Mouse (Mus musculus): ENCODE data around the gene Fscn2. TPM values are rescaled to one million over a fixed set of nuclear protein-coding genes. Genes with fewer than 3 reads are reported as not detected.
"Not testable (repeated sequence)": the region's sequence is repeated elsewhere in the genome, so short reads cannot be mapped to it uniquely, and the experiment has no call there.

Fscn2 gene
- polyA plus RNA-seq, 1 experiment from 2014 or later: 2.6 TPM

DNA sequence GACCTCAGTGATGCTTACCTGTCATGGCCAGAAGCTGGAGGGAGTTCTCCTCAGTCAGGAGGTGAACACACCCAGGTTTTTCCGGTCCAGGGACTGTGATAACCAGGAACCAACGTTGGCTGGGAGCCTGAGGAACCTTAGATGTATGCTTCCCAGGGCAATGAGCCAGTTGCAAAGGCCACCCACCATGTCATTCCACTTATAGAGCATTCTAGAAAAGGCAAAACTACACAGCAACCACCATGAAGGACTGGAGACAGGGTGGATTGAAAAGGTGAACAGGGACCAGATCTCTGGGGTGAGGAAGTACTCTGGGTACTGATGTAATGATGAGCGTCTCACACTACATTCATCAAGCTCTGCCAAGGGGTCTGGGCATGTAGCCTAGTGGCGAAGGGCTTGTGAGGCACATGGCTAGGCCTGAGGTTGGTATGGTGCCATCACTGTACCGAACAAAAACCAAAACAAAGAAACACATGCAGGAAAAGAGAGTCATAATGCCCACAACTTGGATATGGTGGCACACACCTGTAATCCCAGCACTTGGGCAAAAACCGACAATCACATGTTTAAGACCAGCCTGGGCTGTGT lies 25.8 kb upstream of the Fscn2 start:
- no peaks in the 10 kb centered on the region for H3K36me3 ChIP-seq

DNA sequence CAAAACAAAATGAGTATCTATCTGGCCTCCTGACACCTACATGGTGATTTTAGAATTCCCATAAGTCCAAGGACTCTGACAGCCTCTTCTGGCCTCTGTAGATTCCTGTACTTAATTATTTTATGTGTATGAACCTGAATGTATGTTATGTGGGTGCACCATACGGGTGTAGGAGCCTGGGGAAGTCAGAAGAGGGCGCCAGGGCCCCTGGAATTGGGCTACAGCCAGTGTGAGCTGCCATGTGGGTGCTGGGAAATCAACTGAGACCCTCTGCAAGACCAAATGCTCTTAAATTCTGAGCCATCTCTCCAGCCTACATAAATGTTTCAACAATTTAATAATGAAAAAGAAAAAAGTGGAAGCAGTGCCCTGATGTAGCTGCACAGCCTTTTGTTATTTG lies 23.9 kb upstream of the Fscn2 start:
- H3K4me1 ChIP-seq (replicated peaks): no peaks in the 10 kb centered on the region
- H3K9me3 ChIP-seq: 0 out of 2 replicates have a peak, but pooled peaks cover 7% of the 10 kb centered on the region
- no peak for ATAC-seq (ENCODE audit: low FRiP score)
- no peaks in the 10 kb centered on the region for H3K27me3 ChIP-seq
- H3K9ac ChIP-seq: no peak overlapping the region
- H3K4me3 ChIP-seq: no peak overlapping the region
- no peak overlapping the region for H3K27ac ChIP-seq
- no peaks in the 10 kb centered on the region for H3K36me3 ChIP-seq
- 44% methylated on average over 2 of the region's 2 CpGs for WGBS
- no peak overlapping the region for H3K4me2 ChIP-seq

More for the DNA sequence above, 25.8 kb upstream of the Fscn2 start:
- H3K27me3 ChIP-seq: no peaks in the 10 kb centered on the region
- H3K27ac ChIP-seq: no peak overlapping the region
- WGBS: 87% methylated on average over 6 of the region's 6 CpGs
- H3K9me3 ChIP-seq: peaks cover 8% of the 10 kb centered on the region; the same call in 1 of the 2 replicates
- no peak overlapping the region for H3K4me2 ChIP-seq
- H3K4me1 ChIP-seq (replicated peaks): no peaks in the 10 kb centered on the region
- H3K9ac ChIP-seq: no peak overlapping the region
- no peak overlapping the region for H3K4me3 ChIP-seq
- no peak for ATAC-seq (ENCODE audit: low FRiP score)

DNA sequence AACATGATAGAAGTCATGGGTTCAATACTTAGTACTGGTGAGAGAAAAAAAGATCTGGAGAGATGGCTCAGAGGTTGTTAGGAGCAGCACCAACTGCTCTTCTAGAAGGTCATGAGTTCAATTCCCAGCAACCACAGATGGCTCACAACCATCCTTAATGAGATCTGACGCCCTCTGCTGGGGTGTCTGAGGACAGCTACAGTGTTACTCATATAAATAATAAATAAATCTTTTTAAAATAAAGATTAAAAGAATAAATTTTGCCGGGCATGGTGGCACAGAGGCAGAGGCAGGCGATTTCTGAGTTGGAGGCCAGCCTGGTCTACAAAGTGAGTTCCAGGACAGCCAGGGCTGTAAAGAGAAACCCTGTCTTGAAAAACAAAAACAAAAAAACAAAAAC lies 22.5 kb upstream of the Fscn2 start:
- Histone ChIP-seq H3K27me3 (no peaks in the 10 kb centered on the region), H3K4me2 (no peak overlapping the region), H3K36me3 (no peaks in the 10 kb centered on the region), H3K4me1 (replicated peaks) (no peaks in the 10 kb centered on the region; the same call in 1 of the 2 replicates), H3K4me3 (no peak overlapping the region), H3K27ac (no peak overlapping the region), H3K9me3 (0 out of 2 replicates have a peak, but pooled peaks cover 7% of the 10 kb centered on the region), H3K9ac (no peak overlapping the region)
- ATAC-seq (ENCODE audit: low FRiP score): no peak
- 74% methylated on average over 3 of the region's 3 CpGs for WGBS

DNA sequence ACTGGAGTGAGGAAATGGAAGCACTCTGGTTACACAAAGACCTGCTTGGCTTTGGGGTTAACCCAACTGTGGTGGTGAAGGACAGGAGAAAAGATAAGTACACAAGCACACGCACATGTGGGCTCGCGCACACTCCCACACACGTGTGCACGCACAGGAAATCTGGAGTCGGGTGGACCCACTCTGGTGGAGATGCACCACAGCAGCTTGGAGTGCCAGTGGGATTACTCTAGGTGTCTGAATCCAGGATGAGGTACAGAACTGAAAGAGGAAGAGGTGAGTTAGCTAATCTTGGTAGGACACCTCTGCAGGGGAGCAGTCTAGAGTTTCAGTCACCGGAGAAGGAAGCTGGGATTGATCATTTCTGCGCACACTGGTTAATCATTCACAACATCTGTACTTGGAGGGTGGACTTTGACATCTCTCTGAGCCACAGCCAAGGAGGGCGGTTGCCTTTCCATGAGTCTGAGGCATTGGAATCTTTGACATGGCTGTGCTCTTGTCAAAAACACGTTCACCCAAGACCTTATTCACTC lies 21.3 kb upstream of the Fscn2 start:
- H3K4me2 ChIP-seq: no peak overlapping the region
- H3K36me3 ChIP-seq: peaks cover 9% of the 10 kb centered on the region
- no peak overlapping the region for H3K4me3 ChIP-seq
- H3K27me3 ChIP-seq: no peaks in the 10 kb centered on the region
- H3K9ac ChIP-seq: no peak overlapping the region
- no peaks in the 10 kb centered on the region for H3K9me3 ChIP-seq
- H3K27ac ChIP-seq: no peak overlapping the region
- 86% methylated on average over 10 of the region's 10 CpGs for WGBS
- peaks cover 11% of the 10 kb centered on the region for H3K4me1 ChIP-seq (replicated peaks)
- no peak for ATAC-seq (ENCODE audit: low FRiP score)

DNA sequence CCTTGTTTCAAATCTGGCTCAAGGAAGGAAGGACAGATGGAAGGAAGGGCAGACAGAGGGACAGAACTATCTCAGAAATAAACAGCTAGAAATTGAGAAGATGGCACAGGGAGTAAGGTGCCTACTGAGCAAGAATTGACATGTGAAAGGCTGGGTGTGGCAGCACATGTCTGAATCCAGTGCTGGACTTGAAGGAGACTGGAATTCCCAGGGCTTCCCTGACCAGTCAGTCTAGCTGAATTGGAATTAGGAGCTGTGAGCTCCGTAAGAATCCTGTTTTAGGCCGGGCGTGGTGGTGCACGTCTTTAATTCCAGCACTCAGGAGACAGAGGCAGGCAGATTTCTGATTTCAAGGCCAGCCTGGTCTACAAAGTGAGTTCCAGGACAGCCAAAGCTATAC lies 19.7 kb upstream of the Fscn2 start:
- no peak overlapping the region for H3K4me2 ChIP-seq
- H3K27ac ChIP-seq: no peak overlapping the region
- H3K9me3 ChIP-seq: no peaks in the 10 kb centered on the region
- no peak for ATAC-seq (ENCODE audit: low FRiP score)
- H3K9ac ChIP-seq: no peak overlapping the region
- H3K27me3 ChIP-seq: no peaks in the 10 kb centered on the region
- WGBS: 92% methylated on average over 4 of the region's 4 CpGs
- peaks cover 19% of the 10 kb centered on the region for H3K4me1 ChIP-seq (replicated peaks)
- no peak overlapping the region for H3K4me3 ChIP-seq
- peaks cover 18% of the 10 kb centered on the region for H3K36me3 ChIP-seq

DNA sequence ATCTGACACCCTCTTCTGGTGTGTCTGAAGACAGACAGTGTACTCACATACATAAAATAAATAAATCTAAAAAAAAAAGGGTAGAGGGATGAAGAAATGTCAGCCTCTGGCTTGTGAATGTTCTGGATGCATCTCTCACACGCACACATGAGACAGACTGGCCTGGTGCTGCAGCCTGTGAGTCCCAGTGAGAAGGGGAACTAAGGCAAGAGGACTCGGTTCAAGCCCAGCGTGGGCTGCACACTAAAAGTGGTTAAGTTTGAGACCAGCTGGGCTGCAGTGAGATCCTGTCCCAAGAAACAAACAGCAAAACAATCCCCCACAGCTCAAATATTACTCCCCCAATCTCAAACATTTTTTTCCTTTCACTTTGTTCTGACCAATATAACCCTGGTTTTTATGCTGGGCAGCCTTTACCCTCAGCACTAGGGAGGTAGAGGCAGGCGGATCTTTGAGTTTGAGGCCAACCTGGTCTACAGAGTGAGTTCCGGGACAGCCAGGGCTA lies 18.6 kb upstream of the Fscn2 start:
- no peaks in the 10 kb centered on the region for H3K27me3 ChIP-seq
- 95% methylated on average over 5 of the region's 5 CpGs for WGBS
- no peak overlapping the region for H3K4me2 ChIP-seq
- ATAC-seq (ENCODE audit: low FRiP score): no peak
- H3K27ac ChIP-seq: no peak overlapping the region
- H3K9me3 ChIP-seq: no peaks in the 10 kb centered on the region
- H3K4me3 ChIP-seq: no peak overlapping the region
- peaks cover 20% of the 10 kb centered on the region for H3K4me1 ChIP-seq (replicated peaks)
- H3K9ac ChIP-seq: no peak overlapping the region
- peaks cover 23% of the 10 kb centered on the region for H3K36me3 ChIP-seq

DNA sequence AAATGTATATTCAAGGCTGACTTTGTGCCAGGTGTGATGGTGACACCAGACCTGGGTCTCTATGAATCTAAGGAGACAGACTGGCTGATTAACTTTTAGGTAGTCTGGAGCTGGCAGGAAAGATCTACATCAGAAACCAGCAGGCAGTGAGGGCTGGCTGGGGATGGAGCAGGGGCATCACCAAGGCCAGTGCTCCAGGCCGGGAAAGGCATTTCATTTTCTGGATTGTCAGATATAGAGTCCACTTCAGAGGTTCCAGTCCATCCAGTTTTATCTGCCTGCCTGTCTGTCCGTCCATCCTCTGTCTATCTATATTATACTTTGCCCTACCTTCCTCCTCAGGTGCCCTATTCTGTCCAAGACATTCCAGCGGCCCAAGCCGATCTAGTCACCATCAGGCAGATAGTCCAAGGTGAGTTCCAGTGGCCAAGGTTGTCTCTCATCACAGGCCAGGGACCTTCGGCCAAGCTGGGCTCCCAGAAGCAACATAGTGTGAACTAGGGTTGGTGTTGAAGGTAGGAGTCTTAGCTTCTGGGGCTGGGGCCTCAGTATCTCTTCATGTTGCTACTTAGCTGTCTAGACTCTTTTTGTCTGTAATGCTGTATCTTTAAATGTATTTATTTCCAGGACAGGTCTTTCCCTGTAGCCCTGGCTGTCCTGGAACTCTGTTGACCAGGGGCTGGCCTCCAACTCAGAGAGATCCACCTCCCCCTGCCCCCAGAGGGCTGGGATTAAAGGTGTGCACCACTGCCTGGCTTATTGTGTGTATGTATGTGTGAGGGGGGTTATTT lies 17.6 kb upstream of the Fscn2 start:
- Histone ChIP-seq H3K36me3 (peaks cover 23% of the 10 kb centered on the region), H3K4me2 (peak overlapping the region; percentile 90; the same call in 1 of the 2 replicates), H3K9ac (no peak overlapping the region), H3K27me3 (no peaks in the 10 kb centered on the region), H3K4me1 (replicated peaks) (peaks cover 20% of the 10 kb centered on the region), H3K4me3 (peak overlapping the region; percentile 45; the same call in 1 of the 2 replicates), H3K27ac (peak overlapping the region; percentile 55; the same call in 1 of the 2 replicates), H3K9me3 (no peaks in the 10 kb centered on the region)
- no peak for ATAC-seq (ENCODE audit: low FRiP score)
- 83% methylated on average over 5 of the region's 5 CpGs for WGBS

DNA sequence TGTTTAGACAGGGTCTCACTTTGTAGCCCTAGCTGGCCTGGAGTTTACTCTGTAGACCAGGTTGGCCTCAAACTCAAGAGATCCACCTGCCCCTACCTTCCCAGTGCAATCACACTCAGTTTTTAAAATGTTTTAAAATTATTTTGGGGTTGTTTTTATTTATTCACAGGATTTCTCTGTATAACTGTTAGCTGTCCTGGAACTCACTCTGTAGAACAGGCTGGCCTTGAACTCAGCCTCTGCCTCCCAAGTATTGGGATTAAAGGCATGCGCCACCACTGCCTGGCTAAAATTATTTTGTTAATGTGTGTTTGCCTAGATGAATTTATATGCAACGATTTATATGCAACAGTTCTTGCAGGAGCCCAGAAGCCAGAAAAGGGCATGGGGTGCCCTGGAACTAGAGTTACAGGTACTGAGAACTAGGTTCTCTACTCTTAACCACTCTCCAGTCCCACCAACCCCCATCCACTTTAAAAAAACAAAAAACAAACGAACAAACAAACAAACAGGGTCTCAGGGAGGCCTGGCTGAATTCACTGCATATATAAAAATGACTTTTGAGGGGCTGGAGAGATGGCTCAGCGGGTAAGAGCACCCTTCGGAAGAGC lies 16.9 kb upstream of the Fscn2 start:
- Histone ChIP-seq H3K27ac (peak overlapping the region; percentile 55; the same call in 1 of the 2 replicates), H3K9me3 (no peaks in the 10 kb centered on the region), H3K36me3 (peaks cover 23% of the 10 kb centered on the region), H3K9ac (peak overlapping the region; percentile 73; the same call in 1 of the 2 replicates), H3K4me1 (replicated peaks) (peaks cover 24% of the 10 kb centered on the region), H3K4me3 (peak overlapping the region; percentile 45), H3K4me2 (peak overlapping the region; percentile 90), H3K27me3 (no peaks in the 10 kb centered on the region)
- ATAC-seq (ENCODE audit: low FRiP score): no peak
- WGBS: 60% methylated on average over 5 of the region's 5 CpGs

DNA sequence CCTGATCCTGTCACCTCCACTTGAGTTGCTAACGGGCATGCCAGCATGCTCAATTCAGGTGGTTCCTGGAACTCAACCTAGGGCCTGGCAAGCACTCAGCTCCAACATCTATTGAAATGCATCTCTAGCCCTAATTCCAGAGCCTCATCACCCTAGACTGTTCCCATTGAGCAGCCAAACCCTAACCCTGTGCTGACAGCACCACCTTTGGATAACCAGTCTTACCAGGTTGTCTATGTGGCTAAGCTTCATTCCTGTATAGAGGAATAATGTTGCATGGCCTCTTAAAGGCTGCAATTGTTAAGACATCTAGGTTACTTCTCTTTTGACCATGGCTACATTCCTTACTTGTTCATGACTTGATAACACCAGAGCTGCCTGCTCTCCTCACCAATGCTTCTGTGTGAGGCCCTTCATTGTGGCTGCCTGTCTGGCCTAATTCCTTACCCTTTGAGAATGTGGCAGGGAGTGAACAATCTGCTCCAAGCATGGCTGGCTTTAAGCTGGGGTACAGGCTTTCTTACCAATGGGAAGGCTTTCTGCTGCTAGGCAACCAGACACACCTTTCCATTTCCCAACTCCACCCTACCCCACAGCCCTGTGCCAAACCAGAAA lies 16.2 kb upstream of the Fscn2 start:
- peak overlapping the region; percentile 73 for H3K9ac ChIP-seq
- H3K4me1 ChIP-seq (replicated peaks): peaks cover 31% of the 10 kb centered on the region
- 30% methylated on average over 1 of the region's 1 CpGs for WGBS
- no peaks in the 10 kb centered on the region for H3K27me3 ChIP-seq
- H3K9me3 ChIP-seq: no peaks in the 10 kb centered on the region
- H3K4me3 ChIP-seq: peak overlapping the region; percentile 45
- H3K27ac ChIP-seq: peak overlapping the region; percentile 49
- peak overlapping the region; percentile 90 for H3K4me2 ChIP-seq
- ATAC-seq (ENCODE audit: low FRiP score): no peak
- peaks cover 23% of the 10 kb centered on the region for H3K36me3 ChIP-seq

DNA sequence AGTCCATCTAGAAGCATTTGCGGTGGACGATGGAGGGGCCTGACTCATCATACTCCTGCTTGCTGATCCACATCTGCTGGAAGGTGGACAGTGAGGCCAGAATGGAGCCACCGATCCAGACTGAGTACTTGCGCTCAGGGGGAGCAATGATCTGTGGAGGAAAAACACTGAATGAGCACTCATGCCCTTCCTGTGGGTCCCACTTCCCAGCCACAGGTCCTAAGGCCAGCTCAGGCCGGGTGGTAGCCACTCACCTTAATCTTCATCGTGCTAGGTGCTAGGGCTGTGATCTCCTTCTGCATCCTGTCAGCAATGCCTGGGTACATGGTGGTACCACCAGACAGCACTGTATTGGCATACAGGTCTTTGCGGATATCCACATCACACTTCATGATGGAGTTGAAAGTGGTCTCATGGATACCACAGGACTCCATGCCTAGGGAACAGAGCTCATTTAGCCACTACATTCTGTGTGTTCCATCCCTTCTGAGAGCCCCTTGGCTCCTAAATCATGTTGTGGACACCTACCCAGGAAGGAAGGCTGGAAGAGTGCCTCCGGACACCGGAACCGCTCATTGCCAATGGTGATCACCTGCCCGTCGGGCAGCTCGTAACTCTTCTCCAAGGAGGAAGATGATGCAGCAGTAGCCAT lies 14.8 kb upstream of the Fscn2 start:
- Histone ChIP-seq H3K36me3 (peaks cover 23% of the 10 kb centered on the region), H3K4me2 (peak overlapping the region; percentile 82), H3K27ac (peak overlapping the region; percentile 31), H3K4me3 (peak overlapping the region; percentile 55), H3K4me1 (replicated peaks) (peaks cover 44% of the 10 kb centered on the region), H3K9ac (peak overlapping the region; percentile 79)
- not testable (repeated sequence) for H3K27me3 ChIP-seq; ATAC-seq (ENCODE audit: low FRiP score); H3K9me3 ChIP-seq
- WGBS: 65% methylated on average over 11 of the region's 13 CpGs

DNA sequence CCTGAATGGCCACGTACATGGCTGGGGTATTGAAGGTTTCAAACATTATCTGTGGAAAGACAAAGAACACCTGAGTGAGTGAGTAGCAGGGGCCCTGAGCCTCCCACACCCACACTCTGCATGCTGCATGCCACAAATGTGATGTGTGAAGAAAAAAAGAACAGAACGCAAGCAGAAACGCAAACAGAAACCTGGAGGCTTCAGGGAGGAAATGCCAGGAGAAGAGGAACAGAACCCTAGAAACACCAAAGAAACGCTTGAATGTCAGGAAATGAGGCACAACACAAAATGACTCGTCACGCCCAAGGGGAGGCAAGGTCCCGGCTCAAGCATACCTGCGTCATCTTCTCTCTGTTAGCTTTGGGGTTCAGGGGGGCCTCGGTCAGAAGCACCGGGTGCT lies 14.0 kb upstream of the Fscn2 start:
- Histone ChIP-seq H3K4me3 (peak overlapping the region; percentile 100), H3K36me3 (peaks cover 23% of the 10 kb centered on the region), H3K9ac (peak overlapping the region; percentile 100), H3K27ac (peak overlapping the region; percentile 100), H3K4me2 (peak overlapping the region; percentile 83), H3K27me3 (no peaks in the 10 kb centered on the region), H3K9me3 (no peaks in the 10 kb centered on the region), H3K4me1 (replicated peaks) (peaks cover 51% of the 10 kb centered on the region)
- 5% methylated on average over 10 of the region's 10 CpGs for WGBS
- no peak for ATAC-seq (ENCODE audit: low FRiP score)
